Mouse (Mus musculus) mouse trophoblast stem cell (cell line): ENCODE results near the gene Twist1.

ENCODE experiments used
- in situ Hi-C, 2 experiments: fragments of 300-500 bp; cut with MseI, MboI; formaldehyde crosslinking; loops; 2 replicates in 1 of 2; 3 replicates in 1 of 2; pipeline ENCODE4 v1.15.1; 2025

Twist1 gene

DNA sequence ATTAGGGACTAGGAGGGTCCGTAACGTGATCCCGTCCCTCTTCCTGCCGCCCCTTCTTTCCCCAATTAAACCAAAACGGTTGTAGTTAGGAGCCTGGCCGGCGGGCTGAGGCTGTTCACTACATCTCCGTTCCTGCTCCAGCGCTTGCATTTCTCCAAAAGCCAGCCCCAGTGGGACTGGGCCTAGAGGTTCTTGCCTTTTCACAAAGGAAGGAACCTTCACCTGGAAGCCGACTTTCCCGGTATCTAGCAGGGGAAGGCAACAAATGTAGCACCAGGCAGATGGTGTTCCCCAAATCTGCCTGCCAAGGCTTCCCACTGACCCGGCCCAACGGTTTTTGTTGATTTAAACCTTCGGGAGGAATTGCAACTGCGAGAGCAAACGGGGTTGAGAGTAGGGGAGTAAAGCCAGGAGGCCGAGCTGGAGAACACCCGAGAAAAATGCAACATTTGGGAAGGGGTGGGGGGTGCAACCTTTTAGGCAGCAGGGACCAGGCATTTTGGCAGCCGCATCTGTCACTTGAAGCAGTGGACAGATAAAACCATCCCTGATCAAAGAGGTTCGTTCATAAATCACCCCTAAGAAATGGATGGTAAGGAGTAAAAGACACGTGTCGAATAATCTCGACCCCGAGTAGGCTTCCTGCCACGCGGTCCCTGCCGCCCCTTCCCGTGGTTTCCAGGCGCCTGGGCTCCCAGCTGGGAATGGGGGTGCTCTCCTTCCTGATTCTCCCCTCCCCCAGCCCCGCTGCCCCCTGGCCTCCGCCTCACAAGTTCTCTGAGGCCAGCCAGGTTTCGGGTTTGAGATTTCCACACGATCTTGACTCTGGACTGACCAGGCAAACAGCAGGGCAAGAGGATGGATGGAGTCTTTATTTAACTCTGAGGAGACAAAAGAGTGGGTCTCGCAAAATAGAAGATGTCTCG is 9.3 kb downstream of the Twist1 start:
- in situ Hi-C loops = no loop called here

GRCm38 (mm10) chr12:33967514-33967913 is 10.0 kb downstream of the Twist1 start:
- in situ Hi-C loops = no loop called here

DNA sequence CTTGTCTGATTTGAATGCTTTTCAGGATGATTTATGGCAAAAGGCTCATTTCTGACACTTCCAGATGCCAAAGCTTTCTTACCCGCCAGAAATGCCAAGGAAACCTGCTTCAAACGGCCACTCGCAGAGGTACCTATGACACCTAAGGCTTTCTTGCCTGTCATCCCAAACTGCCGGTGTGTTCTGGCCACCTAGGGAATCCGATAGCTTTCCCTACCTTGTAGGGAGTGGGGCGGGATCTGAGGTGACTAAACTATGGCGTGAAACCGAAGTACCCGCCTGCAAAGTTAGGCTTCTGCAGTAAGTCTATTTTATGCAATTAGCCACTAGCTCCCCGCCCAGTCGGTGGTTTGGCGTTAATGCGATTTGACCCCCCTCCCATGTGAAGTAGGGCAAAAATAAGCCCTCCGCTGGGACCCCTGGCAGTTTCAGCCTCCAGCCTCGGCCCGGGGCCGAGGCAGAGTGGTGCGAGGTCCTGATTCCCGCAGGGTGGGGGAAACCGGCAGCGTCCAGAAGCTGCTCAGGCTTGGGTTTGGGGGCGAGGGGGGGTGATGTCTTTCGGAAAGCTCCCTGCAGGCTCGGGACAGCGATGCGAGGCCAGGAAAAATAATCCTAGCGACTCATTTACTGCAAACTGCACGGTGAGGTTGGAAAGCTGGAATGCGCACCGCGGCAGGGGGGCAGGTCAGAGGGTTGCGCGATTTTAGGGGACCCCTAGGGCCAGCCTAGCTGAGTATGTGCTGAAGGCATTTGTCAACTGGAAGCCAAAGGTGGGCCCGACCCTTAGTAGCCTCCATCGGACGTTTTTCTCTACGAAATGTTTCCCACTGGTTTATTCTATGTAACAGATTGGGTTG is 10.8 kb downstream of the Twist1 start:
- in situ Hi-C loops = no loop called here

DNA sequence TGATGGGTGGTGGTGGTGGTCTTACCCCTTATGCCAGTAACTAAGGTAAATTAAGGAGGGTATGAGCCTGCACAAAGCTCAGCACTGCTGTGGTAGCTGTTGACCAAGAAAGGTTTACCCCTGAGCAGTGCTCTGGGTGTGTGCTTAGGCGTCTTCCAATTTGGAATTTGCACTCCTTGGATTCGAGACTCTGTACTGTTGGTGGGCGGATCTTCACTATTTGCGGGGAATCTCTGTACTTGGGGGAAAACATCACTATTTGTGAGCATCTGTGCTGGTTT is 11.4 kb downstream of the Twist1 start:
- in situ Hi-C loops = no loop called here

- in situ Hi-C loops = no loop called here
Measured at GRCm38 (mm10) chr12:33980159-33980558, 22.7 kb downstream of the Twist1 start.

DNA sequence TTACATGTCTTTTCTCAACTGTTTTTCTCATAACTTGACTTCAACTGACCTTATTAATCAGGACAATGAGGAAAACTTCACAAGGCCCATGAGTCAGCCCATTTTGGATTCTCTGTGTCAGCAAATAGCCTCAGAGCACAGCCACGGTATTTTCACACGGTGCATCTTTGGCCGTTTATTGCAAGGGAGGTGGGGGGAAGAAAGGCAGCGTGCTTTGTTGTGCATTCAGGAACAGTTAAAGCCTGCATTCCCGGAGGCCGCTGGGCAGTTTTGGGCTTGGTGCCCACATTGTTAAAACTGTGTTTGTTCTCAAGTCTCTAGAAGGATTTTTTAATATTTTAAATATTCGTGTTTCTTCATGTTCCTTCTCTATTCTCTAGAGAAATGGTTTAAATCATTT is 24.0 kb downstream of the Twist1 start:
- in situ Hi-C loops = no loop called here

DNA sequence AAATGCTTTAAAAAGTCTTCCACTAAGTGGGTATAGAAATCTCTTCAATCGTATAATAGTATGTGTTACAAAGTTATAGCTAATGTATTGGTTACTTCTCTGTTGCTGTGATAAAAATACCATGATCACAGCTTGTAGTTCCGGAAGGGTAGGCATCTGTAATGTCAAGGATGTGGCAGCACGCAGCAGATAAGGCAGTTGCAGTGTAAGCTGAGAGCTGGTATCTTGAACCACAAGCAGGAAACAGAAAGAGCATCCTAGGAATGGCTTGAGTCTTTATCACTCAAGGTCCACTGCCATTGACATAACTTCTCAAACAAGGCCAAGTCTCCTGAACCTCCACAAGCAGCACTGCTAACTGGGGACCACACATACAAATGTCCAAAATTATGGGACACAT is 35.7 kb downstream of the Twist1 start:
- in situ Hi-C loops = no loop called here
